Mouse (Mus musculus): ENCODE results near the gene Marcksl1. TPM values are rescaled to one million over a fixed set of nuclear protein-coding genes. Genes with fewer than 3 reads are reported as not detected.

Gene Marcksl1
- polyA plus RNA-seq, 1 experiment from 2014 or later: 296 TPM

GRCm38 (mm10) chr4:129496631-129497030 lies 16.8 kb upstream of the Marcksl1 start:
- no peak for ATAC-seq (ENCODE audit: insufficient read depth, low FRiP score)
- Histone ChIP-seq H3K9me3 (replicated peaks; ENCODE audit: control insufficient read depth, low read length) (no peaks in the 10 kb centered on the region), H3K36me3 (ENCODE audit: control insufficient read depth, insufficient read depth, low read length) (no peaks in the 10 kb centered on the region), H3K9ac (ENCODE audit: low read length) (peak overlapping the region; percentile 47; the same call in 1 of the 2 replicates), H3K4me2 (ENCODE audit: low read depth, low read length) (no peak overlapping the region), H3K4me3 (replicated peaks; ENCODE audit: low read length) (no peak overlapping the region), H3K27me3 (ENCODE audit: control insufficient read depth, insufficient read depth, low read length) (peaks cover 8% of the 10 kb centered on the region), H3K27ac (ENCODE audit: low read length) (peak overlapping the region; percentile 25; the same call in 1 of the 2 replicates), H3K4me1 (ENCODE audit: control insufficient read depth, insufficient read depth, low read length) (peaks cover 14% of the 10 kb centered on the region)
- 26% methylated on average over 6 of the region's 6 CpGs for WGBS

- Histone ChIP-seq H3K4me1 (ENCODE audit: control insufficient read depth, insufficient read depth, low read length) (peaks cover 23% of the 10 kb centered on the region), H3K36me3 (ENCODE audit: control insufficient read depth, insufficient read depth, low read length) (no peaks in the 10 kb centered on the region), H3K4me2 (ENCODE audit: low read depth, low read length) (no peak overlapping the region), H3K9ac (ENCODE audit: low read length) (0 out of 2 replicates have a peak overlapping the region, but pooled peaks have one; percentile 43), H3K4me3 (replicated peaks; ENCODE audit: low read length) (no peak overlapping the region), H3K9me3 (replicated peaks; ENCODE audit: control insufficient read depth, low read length) (no peaks in the 10 kb centered on the region), H3K27me3 (ENCODE audit: control insufficient read depth, insufficient read depth, low read length) (no peaks in the 10 kb centered on the region), H3K27ac (ENCODE audit: low read length) (no peak overlapping the region)
- WGBS: 59% methylated on average over 3 of the region's 3 CpGs
- ATAC-seq (ENCODE audit: insufficient read depth, low FRiP score): no peak
Observed at GRCm38 (mm10) chr4:129498941-129499340, 14.4 kb upstream of the Marcksl1 start.

- Histone ChIP-seq H3K27ac (ENCODE audit: low read length) (peak overlapping the region; percentile 94), H3K4me3 (replicated peaks; ENCODE audit: low read length) (peak overlapping the region; percentile 65), H3K27me3 (ENCODE audit: control insufficient read depth, insufficient read depth, low read length) (no peaks in the 10 kb centered on the region), H3K9me3 (replicated peaks; ENCODE audit: control insufficient read depth, low read length) (no peaks in the 10 kb centered on the region), H3K36me3 (ENCODE audit: control insufficient read depth, insufficient read depth, low read length) (no peaks in the 10 kb centered on the region), H3K4me2 (ENCODE audit: low read depth, low read length) (peak overlapping the region; percentile 63), H3K9ac (ENCODE audit: low read length) (peak overlapping the region; percentile 79), H3K4me1 (ENCODE audit: control insufficient read depth, insufficient read depth, low read length) (peaks cover 23% of the 10 kb centered on the region)
- no peak for ATAC-seq (ENCODE audit: insufficient read depth, low FRiP score)
- WGBS: 76% methylated on average over 8 of the region's 8 CpGs
Observed at GRCm38 (mm10) chr4:129500017-129500416, 13.4 kb upstream of the Marcksl1 start.

- peak overlapping the region; percentile 94 for H3K27ac ChIP-seq (ENCODE audit: low read length)
- H3K9me3 ChIP-seq (replicated peaks; ENCODE audit: control insufficient read depth, low read length): no peaks in the 10 kb centered on the region
- ATAC-seq (ENCODE audit: insufficient read depth, low FRiP score): peak; percentile 92
- H3K4me1 ChIP-seq (ENCODE audit: control insufficient read depth, insufficient read depth, low read length): peaks cover 23% of the 10 kb centered on the region
- peak overlapping the region; percentile 63 for H3K4me2 ChIP-seq (ENCODE audit: low read depth, low read length)
- no peaks in the 10 kb centered on the region for H3K36me3 ChIP-seq (ENCODE audit: control insufficient read depth, insufficient read depth, low read length)
- H3K27me3 ChIP-seq (ENCODE audit: control insufficient read depth, insufficient read depth, low read length): no peaks in the 10 kb centered on the region
- 1% methylated on average over 49 of the region's 49 CpGs for WGBS
- H3K9ac ChIP-seq (ENCODE audit: low read length): peak overlapping the region; percentile 79
- H3K4me3 ChIP-seq (replicated peaks; ENCODE audit: low read length): peak overlapping the region; percentile 65
Observed at GRCm38 (mm10) chr4:129500607-129501566, 12.5 kb upstream of the Marcksl1 start.

- Histone ChIP-seq H3K27ac (ENCODE audit: low read length) (peak overlapping the region; percentile 43; the same call in 1 of the 2 replicates), H3K4me3 (replicated peaks; ENCODE audit: low read length) (no peak overlapping the region), H3K9me3 (replicated peaks; ENCODE audit: control insufficient read depth, low read length) (no peaks in the 10 kb centered on the region), H3K27me3 (ENCODE audit: control insufficient read depth, insufficient read depth, low read length) (no peaks in the 10 kb centered on the region), H3K4me1 (ENCODE audit: control insufficient read depth, insufficient read depth, low read length) (peaks cover 12% of the 10 kb centered on the region), H3K9ac (ENCODE audit: low read length) (no peak overlapping the region), H3K36me3 (ENCODE audit: control insufficient read depth, insufficient read depth, low read length) (no peaks in the 10 kb centered on the region), H3K4me2 (ENCODE audit: low read depth, low read length) (no peak overlapping the region)
- ATAC-seq (ENCODE audit: insufficient read depth, low FRiP score): no peak
- WGBS: 42% methylated on average over 9 of the region's 9 CpGs
Observed at GRCm38 (mm10) chr4:129502327-129502888, 11.0 kb upstream of the Marcksl1 start.

GRCm38 (mm10) chr4:129502901-129503444 lies 10.4 kb upstream of the Marcksl1 start:
- Histone ChIP-seq H3K4me2 (ENCODE audit: low read depth, low read length) (no peak overlapping the region), H3K27me3 (ENCODE audit: control insufficient read depth, insufficient read depth, low read length) (no peaks in the 10 kb centered on the region), H3K9ac (ENCODE audit: low read length) (no peak overlapping the region), H3K4me3 (replicated peaks; ENCODE audit: low read length) (no peak overlapping the region), H3K4me1 (ENCODE audit: control insufficient read depth, insufficient read depth, low read length) (peaks cover 15% of the 10 kb centered on the region), H3K27ac (ENCODE audit: low read length) (peak overlapping the region; percentile 43; the same call in 1 of the 2 replicates), H3K9me3 (replicated peaks; ENCODE audit: control insufficient read depth, low read length) (no peaks in the 10 kb centered on the region), H3K36me3 (ENCODE audit: control insufficient read depth, insufficient read depth, low read length) (no peaks in the 10 kb centered on the region)
- WGBS: 52% methylated on average over 11 of the region's 11 CpGs
- ATAC-seq (ENCODE audit: insufficient read depth, low FRiP score): no peak

GRCm38 (mm10) chr4:129505511-129505910 lies 7.9 kb upstream of the Marcksl1 start:
- 83% methylated on average over 3 of the region's 3 CpGs for WGBS
- no peak for ATAC-seq (ENCODE audit: insufficient read depth, low FRiP score)
- H3K9me3 ChIP-seq (replicated peaks; ENCODE audit: control insufficient read depth, low read length): no peaks in the 10 kb centered on the region
- no peak overlapping the region for H3K4me3 ChIP-seq (replicated peaks; ENCODE audit: low read length)
- peaks cover 21% of the 10 kb centered on the region for H3K4me1 ChIP-seq (ENCODE audit: control insufficient read depth, insufficient read depth, low read length)
- H3K27me3 ChIP-seq (ENCODE audit: control insufficient read depth, insufficient read depth, low read length): no peaks in the 10 kb centered on the region
- H3K4me2 ChIP-seq (ENCODE audit: low read depth, low read length): no peak overlapping the region
- no peaks in the 10 kb centered on the region for H3K36me3 ChIP-seq (ENCODE audit: control insufficient read depth, insufficient read depth, low read length)
- no peak overlapping the region for H3K9ac ChIP-seq (ENCODE audit: low read length)
- no peak overlapping the region for H3K27ac ChIP-seq (ENCODE audit: low read length)

GRCm38 (mm10) chr4:129507434-129508236 lies 5.7 kb upstream of the Marcksl1 start:
- Histone ChIP-seq H3K4me3 (replicated peaks; ENCODE audit: low read length) (no peak overlapping the region), H3K27me3 (ENCODE audit: control insufficient read depth, insufficient read depth, low read length) (no peaks in the 10 kb centered on the region), H3K4me1 (ENCODE audit: control insufficient read depth, insufficient read depth, low read length) (peaks cover 11% of the 10 kb centered on the region; the same call in 1 of the 2 replicates), H3K27ac (ENCODE audit: low read length) (no peak overlapping the region), H3K9ac (ENCODE audit: low read length) (0 out of 2 replicates have a peak overlapping the region, but pooled peaks have one; percentile 10), H3K36me3 (ENCODE audit: control insufficient read depth, insufficient read depth, low read length) (no peaks in the 10 kb centered on the region), H3K4me2 (ENCODE audit: low read depth, low read length) (no peak overlapping the region), H3K9me3 (replicated peaks; ENCODE audit: control insufficient read depth, low read length) (no peaks in the 10 kb centered on the region)
- WGBS: 49% methylated on average over 9 of the region's 10 CpGs
- no peak for ATAC-seq (ENCODE audit: insufficient read depth, low FRiP score)

Measured in stomach, embryonic 16.5 days (tissue).